Mouse (Mus musculus): ENCODE measurements at regions not wholly inside any gene's neighbourhood (a gene's known extent, or its start where the extent isn't known, plus 50 kb on each side); places are given as distances from the start of the nearest gene placed in this dataset.

GRCm38 (mm10) chr16:91970461-91970860 lies 87.6 kb upstream of the Mrps6 start:
- no peak for DNase-seq

DNA sequence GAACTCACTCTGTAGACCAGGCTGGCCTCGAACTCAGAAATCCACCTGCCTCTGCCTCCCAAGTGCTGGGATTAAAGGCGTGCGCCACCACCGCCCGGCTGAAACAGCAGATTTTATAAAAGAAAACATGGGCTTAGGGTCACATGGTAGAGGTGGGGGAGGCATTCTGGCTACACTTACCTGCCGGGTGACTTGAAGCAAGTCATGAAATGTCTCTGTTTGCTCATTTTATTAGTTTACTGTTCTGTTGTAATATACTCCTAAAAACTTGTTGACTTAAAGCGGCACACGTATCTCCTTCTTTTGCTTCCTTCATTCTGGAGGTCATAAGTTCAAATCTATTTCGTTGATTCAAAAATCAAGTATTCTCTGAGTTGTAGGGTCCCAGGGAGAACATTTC lies 84.9 kb upstream of the Mrps6 start:
- DNase-seq: no peak

- DNase-seq: no peak
These were observed 81.8 kb upstream of the Mrps6 start for GRCm38 (mm10) chr16:91976194-91976805.

- no peak for DNase-seq
These were observed 79.6 kb upstream of the Mrps6 start for GRCm38 (mm10) chr16:91978423-91978822.

DNA sequence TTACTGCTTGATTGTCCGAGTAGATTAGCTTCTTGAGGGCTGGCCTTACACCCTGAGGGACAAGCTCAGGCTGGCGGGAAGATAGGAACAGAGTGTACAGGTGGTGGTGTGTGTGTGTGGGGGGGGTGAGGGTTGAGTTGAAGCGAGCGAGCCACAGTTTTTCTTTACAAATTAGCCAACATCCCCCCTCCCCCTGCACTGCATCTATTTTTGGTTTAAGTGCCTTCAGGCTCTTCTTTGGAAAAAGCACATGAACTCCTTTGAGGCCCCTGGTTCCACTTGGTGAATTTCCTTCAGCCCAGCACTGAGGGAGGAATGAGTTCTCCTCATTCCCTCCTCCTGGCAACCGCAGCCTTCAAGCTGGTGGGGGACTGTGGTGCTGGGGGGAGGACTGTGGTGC lies 79.2 kb upstream of the Mrps6 start:
- DNase-seq: no peak

DNA sequence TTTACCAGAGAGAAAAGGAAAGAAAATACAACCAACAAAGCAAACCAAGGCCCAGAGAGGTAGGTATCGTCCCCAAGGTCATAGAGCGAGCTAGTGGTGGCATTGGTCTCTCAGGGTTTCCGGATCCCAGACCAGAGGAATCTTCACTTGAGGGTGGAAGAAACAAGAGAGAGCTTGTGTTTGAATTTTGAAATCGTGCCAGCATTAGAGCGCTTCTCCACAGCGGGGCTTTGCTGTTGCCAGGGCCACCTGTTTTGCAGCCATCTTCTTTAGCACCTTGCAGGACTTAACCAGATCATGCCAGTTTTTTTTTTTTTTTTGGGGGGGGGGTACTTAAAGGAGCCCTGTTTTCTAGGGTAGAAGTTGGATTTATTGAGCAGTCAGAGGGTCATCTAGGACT lies 77.6 kb upstream of the Mrps6 start:
- no peak for DNase-seq

- no peak for DNase-seq
These were observed 72.9 kb upstream of the Mrps6 start for GRCm38 (mm10) chr16:91985211-91985610.

- DNase-seq: no peak
These were observed 68.7 kb upstream of the Mrps6 start for GRCm38 (mm10) chr16:91989332-91989731.

DNA sequence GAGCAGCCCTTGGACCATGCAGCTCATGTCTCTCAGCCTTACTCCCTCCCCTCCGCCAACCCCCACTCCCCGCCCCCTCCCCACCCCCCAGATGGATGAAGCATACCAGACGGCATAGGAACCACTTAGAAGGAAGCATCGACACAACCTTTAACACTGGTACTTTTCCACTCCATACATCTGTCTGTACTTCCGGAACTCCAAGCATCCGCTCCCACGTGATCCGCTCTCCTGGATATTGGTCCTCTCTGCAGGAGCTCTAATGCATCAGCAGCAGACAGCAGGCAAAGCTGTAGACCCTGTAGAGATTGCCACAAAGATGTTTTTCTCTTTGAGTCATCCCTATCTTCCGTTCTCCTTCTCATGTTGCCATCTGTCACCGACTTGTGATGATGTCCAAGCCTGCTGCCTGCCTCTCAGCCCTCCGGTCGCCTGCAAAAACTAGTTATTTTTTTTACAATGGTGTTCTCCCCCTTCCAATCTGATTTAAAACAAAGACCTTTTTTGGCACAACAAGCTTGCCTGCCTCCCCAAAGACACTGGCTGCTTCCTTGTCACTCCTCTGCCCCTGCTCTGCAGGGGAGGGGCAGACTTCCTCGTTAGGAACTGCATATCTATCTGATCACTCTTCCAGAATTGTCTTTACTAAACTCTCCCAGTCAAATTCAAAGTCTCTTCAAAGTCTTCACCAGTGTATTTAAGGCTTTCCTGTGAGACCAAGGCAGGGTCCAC lies 62.4 kb upstream of the Mrps6 start:
- peak; percentile 27 for DNase-seq

DNA sequence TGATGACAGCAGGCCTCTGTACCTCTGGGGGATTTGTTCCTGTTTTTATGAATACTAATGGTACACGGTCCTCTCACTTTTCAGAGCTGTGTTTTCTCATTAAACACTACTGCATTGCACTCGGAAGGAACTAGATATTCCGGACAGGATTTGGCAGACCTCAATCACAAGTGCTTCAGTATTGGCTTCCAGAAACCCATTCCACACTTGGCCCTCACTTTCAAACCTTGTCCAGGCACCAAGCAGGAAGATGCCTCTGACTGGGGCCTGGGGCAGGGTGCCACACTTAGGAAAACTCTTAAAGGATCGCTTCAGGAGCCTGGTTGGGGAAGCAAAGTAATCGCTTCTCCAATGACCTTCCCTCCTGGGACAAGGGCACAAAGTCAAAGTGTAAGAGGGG lies 50.7 kb upstream of the Mrps6 start:
- no peak for DNase-seq
